Comparison of ENCODE assay signal across 18 mouse cellular contexts in the genomic region with DNA sequence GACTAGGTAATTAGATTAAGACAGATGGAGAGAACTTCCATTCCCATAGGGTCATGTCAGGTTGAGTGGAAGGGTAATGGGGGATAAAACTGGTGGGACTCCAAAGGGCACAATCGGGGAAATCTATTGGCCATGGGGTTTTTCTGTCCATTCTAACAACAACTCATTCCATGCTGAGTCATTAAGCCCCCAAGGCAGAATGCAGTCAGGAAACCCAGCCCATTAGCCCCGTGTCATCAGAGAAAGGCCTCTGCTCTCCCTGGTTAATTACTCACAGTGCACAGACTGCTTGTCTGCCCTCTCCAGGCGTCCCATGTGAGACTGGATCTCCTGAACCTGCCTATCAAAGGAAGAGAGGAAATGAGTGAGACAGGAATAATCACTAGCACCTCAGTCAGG. TPM values are rescaled to one million over a fixed set of nuclear protein-coding genes. Genes with fewer than 3 reads are reported as not detected.
DNase-seq lines count a peak whose midpoint lies in the region; ATAC-seq and TF ChIP-seq lines count a peak whose summit lies in the region.
"Had no signal": no experiment of that assay in that cellular context is flagged by ENCODE, and none has a peak within 500 bp of the region (broad histone marks: within the 10 kb centered on the region; RNA-seq: fewer than 3 reads in every experiment).

No protein-coding gene starts in this region.

- TF ChIP-seq CTCF in kidney, postnatal 0 days (IDR thresholded peaks at IDR 0.05; ENCODE audit: low read depth): no peak

- intact Hi-C loops in heart, postnatal 14 days (cut with DNase I): no loop called here

- WGBS in heart, embryonic 12.5 days: 21% methylated on average over 3 of the region's 3 CpGs
- 24% methylated on average over 3 of the region's 3 CpGs for WGBS in kidney, postnatal 0 days
- 42% methylated on average over 3 of the region's 3 CpGs for WGBS in hindbrain, embryonic 11.5 days
- WGBS in midbrain, embryonic 14.5 days: 55% methylated on average over 3 of the region's 3 CpGs

- no peak overlapping the region for H3K4me2 ChIP-seq in heart, embryonic 12.5 days
- no peak overlapping the region for H3K4me2 ChIP-seq in kidney, postnatal 0 days (ENCODE audit: low read length)
- H3K4me2 ChIP-seq in hindbrain, embryonic 11.5 days (replicated peaks; ENCODE audit: low read depth, low read length): no peak overlapping the region
- no peak overlapping the region for H3K4me2 ChIP-seq in midbrain, embryonic 14.5 days (ENCODE audit: low read length)
- H3K4me2 ChIP-seq: forebrain, embryonic 13.5 days; hindbrain, embryonic 12.5 days; limb, embryonic 12.5 days had no signal

- H3K4me1 ChIP-seq in heart, embryonic 12.5 days (replicated peaks): peaks cover 66% of the 10 kb centered on the region
- H3K4me1 ChIP-seq in kidney, postnatal 0 days (replicated peaks; ENCODE audit: insufficient read depth, low read length): peaks cover 4% of the 10 kb centered on the region; the same call in 1 of the 2 replicates
- H3K4me1 ChIP-seq in hindbrain, embryonic 11.5 days (replicated peaks; ENCODE audit: control insufficient read depth, insufficient read depth, low read length): no peaks in the 10 kb centered on the region
- no peaks in the 10 kb centered on the region for H3K4me1 ChIP-seq in midbrain, embryonic 14.5 days (ENCODE audit: control insufficient read depth, insufficient read depth, low read length)
- H3K4me1 ChIP-seq: hindbrain, embryonic 12.5 days; limb, embryonic 12.5 days had no signal

- no peaks in the 10 kb centered on the region for H3K27me3 ChIP-seq in heart, embryonic 12.5 days (replicated peaks)
- H3K27me3 ChIP-seq in kidney, postnatal 0 days (ENCODE audit: insufficient read depth, low read length): no peaks in the 10 kb centered on the region
- H3K27me3 ChIP-seq in hindbrain, embryonic 11.5 days (ENCODE audit: control insufficient read depth, insufficient read depth, low read length): no peaks in the 10 kb centered on the region
- H3K27me3 ChIP-seq in midbrain, embryonic 14.5 days (ENCODE audit: control insufficient read depth, insufficient read depth, low read length): no peaks in the 10 kb centered on the region
- H3K27me3 ChIP-seq: forebrain, embryonic 13.5 days; hindbrain, embryonic 12.5 days; limb, embryonic 12.5 days had no signal

- no peak for ATAC-seq in heart, embryonic 12.5 days (ENCODE audit: insufficient number of reproducible peaks, low FRiP score)
- ATAC-seq in kidney, postnatal 0 days (replicated peaks; ENCODE audit: low FRiP score, low read depth): no peak
- ATAC-seq in hindbrain, embryonic 11.5 days (ENCODE audit: low FRiP score): no peak
- ATAC-seq in midbrain, embryonic 14.5 days (ENCODE audit: low FRiP score, low TSS enrichment): no peak
- ATAC-seq: forebrain, embryonic 13.5 days had no signal

- no peaks in the 10 kb centered on the region for H3K9me3 ChIP-seq in heart, embryonic 12.5 days (replicated peaks)
- no peaks in the 10 kb centered on the region for H3K9me3 ChIP-seq in kidney, postnatal 0 days (replicated peaks; ENCODE audit: low read length)
- H3K9me3 ChIP-seq in hindbrain, embryonic 11.5 days (ENCODE audit: control insufficient read depth, low read length): no peaks in the 10 kb centered on the region
- H3K9me3 ChIP-seq in midbrain, embryonic 14.5 days (ENCODE audit: control insufficient read depth, low read length): no peaks in the 10 kb centered on the region
- H3K9me3 ChIP-seq: forebrain, embryonic 13.5 days; hindbrain, embryonic 12.5 days; limb, embryonic 12.5 days had no signal

- H3K36me3 ChIP-seq in heart, embryonic 12.5 days: peaks cover 37% of the 10 kb centered on the region
- H3K36me3 ChIP-seq in kidney, postnatal 0 days (ENCODE audit: insufficient read depth, low read length): peaks cover 36% of the 10 kb centered on the region
- H3K36me3 ChIP-seq in hindbrain, embryonic 11.5 days (ENCODE audit: control insufficient read depth, insufficient read depth, low read length): peaks cover 2% of the 10 kb centered on the region; the same call in 1 of the 2 replicates
- H3K36me3 ChIP-seq in midbrain, embryonic 14.5 days (ENCODE audit: control insufficient read depth, insufficient read depth, low read length): peaks cover 48% of the 10 kb centered on the region

- DNase-seq in heart, postnatal 14 days: no peak
- DNase-seq in kidney, postnatal 0 days (ENCODE audit: low spot score): peak; percentile 15
- no peak for DNase-seq in kidney, adult 18-20 months
- DNase-seq in R1 (ENCODE audit: low read depth, low spot score): peak; percentile 25
- peak; percentile 9 for DNase-seq in retina, embryonic 14.5 days (ENCODE audit: low spot score)
- no peak for DNase-seq in hindbrain, embryonic 11.5 days (ENCODE audit: low spot score)
- no peak for DNase-seq in midbrain, embryonic 14.5 days
- DNase-seq: cerebellum, postnatal 10 days; lung, adult 18-20 months; thymus, postnatal 4 days had no signal

- no peak overlapping the region for H3K9ac ChIP-seq in heart, embryonic 12.5 days
- H3K9ac ChIP-seq in kidney, postnatal 0 days (ENCODE audit: low read depth, low read length): no peak overlapping the region
- H3K9ac ChIP-seq in hindbrain, embryonic 11.5 days (ENCODE audit: low read depth, low read length): no peak overlapping the region
- no peak overlapping the region for H3K9ac ChIP-seq in midbrain, embryonic 14.5 days (replicated peaks; ENCODE audit: low read length)
- H3K9ac ChIP-seq: forebrain, embryonic 13.5 days; hindbrain, embryonic 12.5 days; limb, embryonic 12.5 days had no signal

- H3K4me3 ChIP-seq in heart, embryonic 12.5 days: no peak overlapping the region
- no peak overlapping the region for H3K4me3 ChIP-seq in kidney, postnatal 0 days (replicated peaks; ENCODE audit: low read depth, low read length)
- no peak overlapping the region for H3K4me3 ChIP-seq in hindbrain, embryonic 11.5 days (ENCODE audit: low read depth, low read length)
- H3K4me3 ChIP-seq in midbrain, embryonic 14.5 days (replicated peaks; ENCODE audit: low read depth, low read length): no peak overlapping the region
- H3K4me3 ChIP-seq: forebrain, embryonic 13.5 days; hindbrain, embryonic 12.5 days; limb, embryonic 12.5 days; myocyte had no signal

- peak overlapping the region; percentile 87 for H3K27ac ChIP-seq in heart, embryonic 12.5 days (ENCODE audit: poor library complexity, severe bottlenecking)
- peak overlapping the region; percentile 42; the same call in 1 of the 2 replicates for H3K27ac ChIP-seq in kidney, postnatal 0 days
- no peak overlapping the region for H3K27ac ChIP-seq in hindbrain, embryonic 11.5 days (ENCODE audit: low read depth, low read length)
- no peak overlapping the region for H3K27ac ChIP-seq in midbrain, embryonic 14.5 days (replicated peaks; ENCODE audit: low read depth, low read length)
- H3K27ac ChIP-seq: forebrain, embryonic 13.5 days; hindbrain, embryonic 12.5 days; limb, embryonic 12.5 days had no signal

RNA-seq across cellular contexts. Expression of a gene that starts 8.7 kb away (rescaled TPM):
- polyA plus RNA-seq in heart, embryonic 12.5 days (2016; fragmentation: Nextera tagmentation; extraction: Ambion mirVana): 69.7 and 69.9 TPM in 2 replicates
- total RNA-seq in heart, postnatal 14 days (2021): 10 to 100 TPM; 41.2 to 43.1 TPM
- 87.0 and 95.2 TPM in 2 replicates for polyA plus RNA-seq in kidney, postnatal 0 days (2015; fragmentation: Nextera tagmentation; extraction: Ambion mirVana)
- polyA plus RNA-seq in hindbrain, embryonic 11.5 days (2014; fragmentation: Nextera tagmentation; extraction: Ambion mirVana): 75.2 and 91.3 TPM in 2 replicates
- polyA plus RNA-seq in midbrain, embryonic 14.5 days (2014; fragmentation: Nextera tagmentation; extraction: Ambion mirVana): 62.1 and 96.4 TPM in 2 replicates

RNA-seq across cellular contexts. Expression of a gene that starts 39.6 kb away (rescaled TPM):
- polyA plus RNA-seq in heart, embryonic 12.5 days (2016; fragmentation: Nextera tagmentation; extraction: Ambion mirVana): 0.63 and 0.79 TPM in 2 replicates
- total RNA-seq in heart, postnatal 14 days (2021): not detected
- 0.14 TPM in 1 of 2 replicates, not detected in the other for polyA plus RNA-seq in kidney, postnatal 0 days (2015; fragmentation: Nextera tagmentation; extraction: Ambion mirVana)
- polyA plus RNA-seq in hindbrain, embryonic 11.5 days (2014; fragmentation: Nextera tagmentation; extraction: Ambion mirVana): not detected in 2 replicates
- 0.71 and 0.88 TPM in 2 replicates for polyA plus RNA-seq in midbrain, embryonic 14.5 days (2014; fragmentation: Nextera tagmentation; extraction: Ambion mirVana)
- polyA plus RNA-seq: embryonic facial prominence, embryonic 14.5 days; hindbrain, embryonic 12.5 days; limb, embryonic 12.5 days; stomach, embryonic 16.5 days had no signal

RNA-seq across cellular contexts. Expression of a gene that starts 50.3 kb away (rescaled TPM):
- not detected in 2 replicates for polyA plus RNA-seq in heart, embryonic 12.5 days (2016; fragmentation: Nextera tagmentation; extraction: Ambion mirVana)
- total RNA-seq in heart, postnatal 14 days (2021): not detected
- polyA plus RNA-seq in kidney, postnatal 0 days (2015; fragmentation: Nextera tagmentation; extraction: Ambion mirVana): not detected in 2 replicates
- polyA plus RNA-seq in hindbrain, embryonic 11.5 days (2014; fragmentation: Nextera tagmentation; extraction: Ambion mirVana): not detected in 2 replicates
- not detected in 2 replicates for polyA plus RNA-seq in midbrain, embryonic 14.5 days (2014; fragmentation: Nextera tagmentation; extraction: Ambion mirVana)
- total RNA-seq: layer of hippocampus, postnatal 25 days had no signal
- polyA plus RNA-seq: embryonic facial prominence, embryonic 14.5 days; forebrain, embryonic 13.5 days; hindbrain, embryonic 12.5 days; limb, embryonic 12.5 days; myocyte; stomach, embryonic 16.5 days had no signal

Comparison
In these comparisons a context has a peak if more than half of its experiments do, and no peak if none do; other contexts are left out.
1. DNase-seq: peak in kidney, postnatal 0 days (single experiment), R1 (single experiment) and retina, embryonic 14.5 days (single experiment); none in heart, postnatal 14 days (0 of 2), kidney, adult 18-20 months (single experiment), hindbrain, embryonic 11.5 days (single experiment) and midbrain, embryonic 14.5 days (single experiment).
2. H3K27ac ChIP-seq: peak in heart, embryonic 12.5 days (single experiment) and kidney, postnatal 0 days (single experiment); none in hindbrain, embryonic 11.5 days (single experiment) and midbrain, embryonic 14.5 days (single experiment).